Mouse (Mus musculus): ENCODE data around the gene Loxl1. TPM values are rescaled to one million over a fixed set of nuclear protein-coding genes. Genes with fewer than 3 reads are reported as not detected.

Gene Loxl1
- not detected for polyA plus RNA-seq (2017; shearing (Covaris generic))

DNA sequence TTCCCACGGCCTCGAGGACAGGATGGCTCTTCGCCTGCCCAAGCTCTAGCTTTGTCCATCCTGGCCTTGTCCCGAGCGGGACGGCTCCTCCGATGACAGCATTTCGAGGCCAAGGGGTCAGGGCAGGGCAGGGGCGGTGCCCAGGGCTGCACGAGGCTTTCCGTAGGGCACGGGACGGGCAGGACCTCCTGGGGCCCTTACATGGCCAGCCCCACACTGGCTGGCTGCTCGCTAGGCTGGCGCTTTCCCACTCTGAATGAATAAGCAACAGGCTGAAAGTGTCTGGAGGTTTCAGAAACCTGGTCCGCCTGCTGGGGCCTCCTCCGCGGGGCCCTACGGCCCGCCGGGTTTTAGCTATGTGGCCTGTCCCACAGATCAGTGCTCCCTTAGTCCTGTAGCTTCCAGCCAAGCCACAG lies at the start of gene Loxl1:
Gene Loxl1, minus strand, starts transcription at position 243 of the 416 bp plus-strand sequence.

DNA sequence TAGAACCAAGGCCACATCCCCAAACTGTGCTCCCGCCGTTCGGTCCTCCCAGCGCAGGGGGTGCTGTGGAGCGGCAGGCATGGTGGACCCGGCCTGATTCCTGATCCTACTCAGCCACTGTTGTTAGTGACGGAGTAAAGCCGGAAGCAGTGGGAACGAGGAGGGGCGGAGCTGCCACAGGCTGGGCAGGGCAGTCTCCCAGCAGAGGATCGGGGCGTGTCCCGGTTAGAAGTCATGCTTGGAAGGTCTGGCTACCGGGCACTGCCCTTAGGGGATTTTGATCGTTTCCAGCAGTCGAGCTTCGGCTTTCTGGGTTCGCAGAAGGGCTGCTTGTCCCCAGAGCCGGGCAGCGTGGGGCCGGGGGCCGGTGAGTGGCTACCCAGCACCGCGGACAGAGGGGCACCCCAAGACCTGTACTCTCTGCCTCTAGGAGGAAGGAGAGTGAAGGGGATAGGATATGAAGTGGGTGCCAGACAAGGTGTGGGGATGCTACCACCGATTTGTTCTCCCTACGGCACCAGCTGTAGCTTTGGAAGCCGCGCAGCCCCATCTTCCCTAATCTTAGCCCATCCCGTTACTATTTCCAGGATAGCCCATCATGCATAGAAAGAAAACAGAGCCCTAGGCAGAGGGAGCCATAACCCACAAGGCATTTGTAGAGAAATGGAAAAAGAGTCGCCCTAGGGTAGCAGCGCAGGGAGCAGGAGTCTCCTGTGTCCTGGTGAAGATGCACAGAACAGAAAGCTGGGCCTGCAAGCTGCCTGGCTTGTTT lies 59.8 kb downstream of the Loxl1 start, which contains the start of gene Stoml1:
Gene Stoml1, plus strand, starts transcription at position 132 of the 772 bp plus-strand sequence.

DNA sequence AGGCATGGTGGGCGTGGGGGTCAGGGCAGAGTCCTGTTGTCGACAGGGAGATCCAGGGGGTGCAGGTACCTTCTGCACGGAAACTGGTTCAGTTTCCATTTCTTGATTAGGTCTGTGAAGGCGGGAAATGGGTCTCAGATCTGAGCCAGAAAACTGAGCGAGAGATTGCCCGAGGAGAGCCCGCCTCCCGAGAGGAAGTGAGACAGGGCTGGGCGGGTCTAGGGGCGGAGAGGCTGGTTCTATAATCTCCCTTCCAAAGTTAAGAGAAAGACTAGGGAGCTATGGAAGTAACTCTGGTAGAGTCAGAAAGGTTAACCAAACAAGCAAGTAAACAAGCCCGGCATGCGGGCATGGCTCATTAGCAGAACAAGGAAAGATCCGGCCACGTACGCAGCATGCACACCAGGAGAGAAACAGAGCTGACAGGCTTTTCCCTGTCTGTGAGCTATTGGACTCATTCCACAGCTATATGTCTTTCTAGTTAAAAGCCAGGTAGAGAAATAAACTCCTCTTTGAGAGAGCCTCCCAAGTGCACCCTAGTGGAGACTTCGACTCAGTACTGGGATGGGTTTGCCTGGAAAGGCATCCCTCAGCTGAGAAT lies 63.3 kb downstream of the Loxl1 start, which contains the start of gene Pml:
Gene Pml, minus strand, starts transcription at position 195 of the 601 bp plus-strand sequence.

Other genes starting within 250 kb of the Loxl1 start
- 6.6 TPM for gene Stra6, start 249.4 kb downstream of the Loxl1 start, polyA plus RNA-seq (2017; shearing (Covaris generic))
- gene Ccdc33, start 194.4 kb downstream of the Loxl1 start, polyA plus RNA-seq (2017; shearing (Covaris generic)) = 0.14 TPM
- 0.99 TPM for gene Islr, start 108.9 kb downstream of the Loxl1 start, polyA plus RNA-seq (2017; shearing (Covaris generic))
- gene Islr2, start 108.9 kb downstream of the Loxl1 start, polyA plus RNA-seq (2017; shearing (Covaris generic)) = not detected
- gene Pml, start 63.4 kb downstream of the Loxl1 start, polyA plus RNA-seq (2017; shearing (Covaris generic)) = 86.6 TPM
- 37.8 TPM for gene Stoml1, start 60.0 kb downstream of the Loxl1 start, polyA plus RNA-seq (2017; shearing (Covaris generic))
- gene Tbc1d21, start 57.3 kb upstream of the Loxl1 start, polyA plus RNA-seq (2017; shearing (Covaris generic)) = not detected
- gene Insyn1, start 175.4 kb upstream of the Loxl1 start, polyA plus RNA-seq (2017; shearing (Covaris generic)) = not detected
- not detected for gene Cd276, start 242.3 kb upstream of the Loxl1 start, polyA plus RNA-seq (2017; shearing (Covaris generic))